Mouse (Mus musculus): ENCODE measurements around the gene Tab1. TPM values are rescaled to one million over a fixed set of nuclear protein-coding genes. Genes with fewer than 3 reads are reported as not detected.

Gene Tab1
- 5.2 TPM for polyA plus RNA-seq (2015; fragmentation: Illumina TruSeq; extraction: RNeasy Lipid Tissue Mini Kit (QIAGEN cat#74804); ENCODE audit: insufficient read depth, low read depth, low replicate concordance)

GRCm38 (mm10) chr15:80132993-80133586 lies at the start of gene Tab1:
Tab1 (plus strand) TSS chr15:80133127.

GRCm38 (mm10) chr15:80091121-80091955 lies 41.6 kb upstream of the Tab1 start, which contains the start of the genes Syngr1 and Rpl3:
Syngr1 (plus strand) TSS chr15:80091334.
Rpl3 (minus strand) TSS chr15:80091868.

GRCm38 (mm10) chr15:80173001-80173771 lies 40.3 kb downstream of the Tab1 start, which contains the start of gene Mgat3:
Mgat3 (plus strand) TSS chr15:80173721.

Other genes with a start within 250 kb of the Tab1 start
- 8.8 TPM for gene Apobec3, start 241.5 kb upstream of the Tab1 start, polyA plus RNA-seq (2015; fragmentation: Illumina TruSeq; extraction: RNeasy Lipid Tissue Mini Kit (QIAGEN cat#74804); ENCODE audit: insufficient read depth, low read depth, low replicate concordance)
- 12.8 TPM for gene Cbx7, start 162.0 kb upstream of the Tab1 start, polyA plus RNA-seq (2015; fragmentation: Illumina TruSeq; extraction: RNeasy Lipid Tissue Mini Kit (QIAGEN cat#74804); ENCODE audit: insufficient read depth, low read depth, low replicate concordance)
- 17.0 TPM for gene Pdgfb, start 118.2 kb upstream of the Tab1 start, polyA plus RNA-seq (2015; fragmentation: Illumina TruSeq; extraction: RNeasy Lipid Tissue Mini Kit (QIAGEN cat#74804); ENCODE audit: insufficient read depth, low read depth, low replicate concordance)
- gene Syngr1, start 41.8 kb upstream of the Tab1 start, polyA plus RNA-seq (2015; fragmentation: Illumina TruSeq; extraction: RNeasy Lipid Tissue Mini Kit (QIAGEN cat#74804); ENCODE audit: insufficient read depth, low read depth, low replicate concordance): 4.1 TPM
- 312 TPM for gene Rpl3, start 41.3 kb upstream of the Tab1 start, polyA plus RNA-seq (2015; fragmentation: Illumina TruSeq; extraction: RNeasy Lipid Tissue Mini Kit (QIAGEN cat#74804); ENCODE audit: insufficient read depth, low read depth, low replicate concordance)
- gene Mgat3, start 40.6 kb downstream of the Tab1 start, polyA plus RNA-seq (2015; fragmentation: Illumina TruSeq; extraction: RNeasy Lipid Tissue Mini Kit (QIAGEN cat#74804); ENCODE audit: insufficient read depth, low read depth, low replicate concordance): 2.8 TPM
- 4.0 TPM for gene Mief1, start 100.9 kb downstream of the Tab1 start, polyA plus RNA-seq (2015; fragmentation: Illumina TruSeq; extraction: RNeasy Lipid Tissue Mini Kit (QIAGEN cat#74804); ENCODE audit: insufficient read depth, low read depth, low replicate concordance)
- gene AC140267.1, start 102.7 kb downstream of the Tab1 start, polyA plus RNA-seq (2015; fragmentation: Illumina TruSeq; extraction: RNeasy Lipid Tissue Mini Kit (QIAGEN cat#74804); ENCODE audit: insufficient read depth, low read depth, low replicate concordance): not detected
- 91.7 TPM for gene Atf4, start 122.1 kb downstream of the Tab1 start, polyA plus RNA-seq (2015; fragmentation: Illumina TruSeq; extraction: RNeasy Lipid Tissue Mini Kit (QIAGEN cat#74804); ENCODE audit: insufficient read depth, low read depth, low replicate concordance)
- 9.9 TPM for gene Rps19bp1, start 131.2 kb downstream of the Tab1 start, polyA plus RNA-seq (2015; fragmentation: Illumina TruSeq; extraction: RNeasy Lipid Tissue Mini Kit (QIAGEN cat#74804); ENCODE audit: insufficient read depth, low read depth, low replicate concordance)
- 0.18 TPM for gene Cacna1i, start 154.1 kb downstream of the Tab1 start, polyA plus RNA-seq (2015; fragmentation: Illumina TruSeq; extraction: RNeasy Lipid Tissue Mini Kit (QIAGEN cat#74804); ENCODE audit: insufficient read depth, low read depth, low replicate concordance)

All from pancreas, adult 10 weeks (tissue).